Mouse (Mus musculus) heart, embryonic 10.5 days (tissue): ENCODE measurements around the gene Lims1. TPM values are rescaled to one million over a fixed set of nuclear protein-coding genes. Genes with fewer than 3 reads are reported as not detected.

Experiments used
- DNase-seq: peaks from one replicate; pipeline ENCODE4 v3.0.0-alpha.2; 2017; ENCODE audit warnings: low spot score
- H3K27ac ChIP-seq: fragments of 300-500 bp; sonication (generic); 2 replicates; pipeline ENCODE4 v1.5.1; 2016; ENCODE audit warnings: mild to moderate bottlenecking
- H3K27me3 ChIP-seq: fragments of 300-500 bp; sonication (generic); 2 replicates; pipeline ENCODE4 v1.6.1; 2016; ENCODE audit warnings: mild to moderate bottlenecking; ENCODE audit not compliant: poor library complexity, insufficient read depth, severe bottlenecking
- H3K36me3 ChIP-seq: fragments of 300-500 bp; sonication (generic); 2 replicates; pipeline ENCODE4 v1.6.1; 2016; ENCODE audit warnings: mild to moderate bottlenecking, moderate library complexity
- H3K4me1 ChIP-seq: fragments of 300-500 bp; sonication (generic); 2 replicates; pipeline ENCODE4 v1.6.1; 2016; ENCODE audit warnings: mild to moderate bottlenecking
- H3K4me3 ChIP-seq: fragments of 300-500 bp; sonication (generic); 2 replicates; pipeline ENCODE4 v1.5.1; 2016; ENCODE audit warnings: mild to moderate bottlenecking, moderate library complexity
- H3K9me3 ChIP-seq: fragments of 300-500 bp; sonication (generic); 2 replicates; pipeline ENCODE4 v1.6.1; 2016; ENCODE audit warnings: mild to moderate bottlenecking, moderate library complexity
- WGBS: fragments of 180-500 bp; shearing (Covaris S2); methylation state at CpG from one replicate; pipeline ENCODE4 v1.1.7; 2016; 5-methylcytosine and 5-hydroxymethylcytosine counted together
- polyA plus RNA-seq: library from polyadenylated mRNA; unstranded; fragments of >200 nt; fragmentation: Nextera tagmentation; extraction: Ambion mirVana; gene quantifications from 2 replicates; pipeline ENCODE4 v1.2.1, GENCODE M21; 2016

The Lims1 gene
- polyA plus RNA-seq, 1 experiment from 2014 or later: 121 TPM

GRCm38 (mm10) chr10:58418290-58418971, 95.2 kb downstream of the Lims1 start:
- 89% methylated on average over 10 of the region's 10 CpGs for WGBS
- no peaks in the 10 kb centered on the region for H3K27me3 ChIP-seq
- H3K4me3 ChIP-seq: no peak overlapping the region
- H3K4me1 ChIP-seq: no peaks in the 10 kb centered on the region
- peaks cover 77% of the 10 kb centered on the region for H3K36me3 ChIP-seq
- H3K9me3 ChIP-seq: no peaks in the 10 kb centered on the region
- no peak for DNase-seq
- no peak overlapping the region for H3K27ac ChIP-seq

- Histone ChIP-seq H3K27me3 (no peaks in the 10 kb centered on the region), H3K4me1 (no peaks in the 10 kb centered on the region), H3K9me3 (no peaks in the 10 kb centered on the region), H3K36me3 (peaks cover 23% of the 10 kb centered on the region), H3K4me3 (no peak overlapping the region), H3K27ac (no peak overlapping the region)
- WGBS: 87% methylated on average over 2 of the region's 2 CpGs
- DNase-seq: no peak
These were observed 104.7 kb downstream of the Lims1 start for GRCm38 (mm10) chr10:58427930-58428329.

DNA sequence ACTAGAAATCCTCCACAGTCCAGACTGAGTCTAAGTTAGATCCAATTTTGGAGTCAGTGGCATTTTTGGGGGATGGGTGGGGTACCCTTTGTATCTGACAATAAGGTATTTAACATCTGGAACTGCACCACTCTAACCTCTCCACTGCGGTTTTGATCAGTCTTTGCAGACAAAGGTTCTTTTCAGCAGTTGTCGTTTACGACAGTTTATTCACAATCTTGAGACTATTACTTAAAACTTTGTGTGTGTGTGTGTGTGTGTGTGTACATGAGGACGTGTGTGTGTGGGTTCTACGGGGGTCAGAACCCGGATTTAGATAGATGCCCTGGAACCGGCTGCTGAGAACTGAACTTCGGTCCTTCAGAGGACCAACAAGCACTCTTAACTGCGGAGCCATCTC, 122.6 kb downstream of the Lims1 start:
- Histone ChIP-seq H3K27me3 (no peaks in the 10 kb centered on the region), H3K4me1 (peaks cover 8% of the 10 kb centered on the region; the same call in 1 of the 2 replicates), H3K27ac (peak overlapping the region; percentile 99), H3K4me3 (peak overlapping the region; percentile 100), H3K36me3 (no peaks in the 10 kb centered on the region), H3K9me3 (no peaks in the 10 kb centered on the region)
- peak; percentile 73 for DNase-seq
- WGBS: 22% methylated on average over 9 of the region's 9 CpGs

DNA sequence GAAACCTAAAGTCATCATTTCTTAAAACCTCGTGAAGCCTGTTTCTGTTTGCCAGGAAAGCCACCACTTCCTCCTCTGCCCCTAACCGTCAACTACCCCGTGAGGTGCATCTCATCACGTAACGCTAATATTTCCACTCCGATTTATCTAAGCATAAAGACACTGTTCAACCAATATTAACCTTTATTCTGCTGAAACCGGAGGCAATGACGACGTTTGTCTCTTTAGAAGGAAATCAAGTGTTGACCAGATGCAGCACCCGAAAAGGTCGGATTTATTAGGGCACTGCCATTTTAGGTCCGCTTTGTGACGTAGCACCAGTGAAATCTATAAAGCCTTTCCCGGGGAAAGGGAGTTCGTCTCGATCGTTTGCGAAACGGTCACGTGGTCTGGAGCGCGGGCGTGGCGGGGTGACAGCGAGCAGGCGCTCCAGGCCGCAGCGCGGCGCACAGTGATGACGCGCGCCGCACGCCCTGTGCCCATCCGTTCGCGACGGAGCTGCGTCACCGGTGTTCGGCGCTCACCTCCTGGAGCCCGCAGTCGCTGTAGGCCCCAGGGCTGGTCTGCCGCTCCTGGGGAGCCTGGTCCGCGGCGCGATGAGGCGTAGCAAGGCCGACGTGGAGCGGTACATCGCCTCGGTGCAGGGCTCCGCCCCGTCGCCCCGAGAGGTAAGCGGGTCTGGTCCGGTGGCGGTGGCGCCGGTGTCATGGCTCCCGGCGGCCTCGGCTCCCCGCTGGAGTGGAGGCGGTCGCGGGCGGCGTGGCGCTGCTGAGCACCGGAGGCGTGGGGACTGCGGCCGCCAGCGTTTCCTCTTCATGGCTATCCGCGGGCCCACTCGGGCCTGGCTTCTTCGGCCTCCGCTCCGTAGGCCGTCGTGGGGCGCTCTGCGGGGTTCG, 123.4 kb downstream of the Lims1 start, which contains the start of gene Ranbp2:
Gene Ranbp2 (plus strand): TSS at position 537 of the 896 bp plus-strand sequence.
- H3K27me3 ChIP-seq: no peaks in the 10 kb centered on the region
- no peaks in the 10 kb centered on the region for H3K36me3 ChIP-seq
- under 1% methylated on average over 89 of the region's 91 CpGs for WGBS
- H3K27ac ChIP-seq: peak within 1 kb of the TSS; percentile 99
- H3K9me3 ChIP-seq: no peaks in the 10 kb centered on the region
- peak within 1 kb of the TSS; percentile 100 for H3K4me3 ChIP-seq
- peak; percentile 98 for DNase-seq
- H3K4me1 ChIP-seq: peaks cover 8% of the 10 kb centered on the region; the same call in 1 of the 2 replicates

GRCm38 (mm10) chr10:58447280-58447781, 124.1 kb downstream of the Lims1 start:
- WGBS: 0% methylated on average over 29 of the region's 32 CpGs
- DNase-seq: peak; percentile 80
- H3K4me3 ChIP-seq: peak overlapping the region; percentile 100

DNA sequence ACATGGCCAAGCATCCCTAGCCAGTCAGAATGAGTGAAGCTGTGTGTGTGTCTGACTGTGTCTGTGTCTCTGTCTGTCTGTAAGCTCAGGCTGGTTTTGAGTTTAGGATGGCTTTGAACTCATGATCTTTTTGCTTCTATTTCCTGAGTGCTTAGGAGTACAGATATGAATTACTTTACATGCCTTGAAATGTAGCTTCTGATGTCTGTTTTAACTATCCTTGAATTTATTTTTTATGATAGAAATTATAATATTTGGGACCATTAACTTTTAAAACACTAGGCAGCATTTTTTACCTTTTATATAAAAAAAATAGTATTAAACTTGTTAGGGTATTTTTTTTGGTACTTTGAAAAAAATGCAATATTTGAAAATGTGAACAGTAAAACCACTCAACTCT, 128.3 kb downstream of the Lims1 start:
- Histone ChIP-seq H3K4me3 (no peak overlapping the region), H3K4me1 (peaks cover 3% of the 10 kb centered on the region; the same call in 1 of the 2 replicates), H3K27ac (no peak overlapping the region), H3K9me3 (no peaks in the 10 kb centered on the region), H3K36me3 (peaks cover 43% of the 10 kb centered on the region), H3K27me3 (no peaks in the 10 kb centered on the region)
- no peak for DNase-seq

More at GRCm38 (mm10) chr10:58447280-58447781, 124.1 kb downstream of the Lims1 start:
- H3K4me1 ChIP-seq: peaks cover 8% of the 10 kb centered on the region; the same call in 1 of the 2 replicates
- H3K36me3 ChIP-seq: peaks cover 3% of the 10 kb centered on the region; the same call in 1 of the 2 replicates
- H3K27me3 ChIP-seq: no peaks in the 10 kb centered on the region
- no peaks in the 10 kb centered on the region for H3K9me3 ChIP-seq
- H3K27ac ChIP-seq: peak overlapping the region; percentile 99

GRCm38 (mm10) chr10:58452185-58452584, 128.9 kb downstream of the Lims1 start:
- H3K4me1 ChIP-seq: peaks cover 3% of the 10 kb centered on the region; the same call in 1 of the 2 replicates
- DNase-seq: no peak
- no peaks in the 10 kb centered on the region for H3K27me3 ChIP-seq
- peaks cover 47% of the 10 kb centered on the region for H3K36me3 ChIP-seq
- H3K9me3 ChIP-seq: no peaks in the 10 kb centered on the region
- H3K4me3 ChIP-seq: no peak overlapping the region
- WGBS: 46% methylated on average over 1 of the region's 1 CpGs
- no peak overlapping the region for H3K27ac ChIP-seq

- no peaks in the 10 kb centered on the region for H3K9me3 ChIP-seq
- no peaks in the 10 kb centered on the region for H3K4me1 ChIP-seq
- WGBS: 89% methylated on average over 1 of the region's 1 CpGs
- H3K4me3 ChIP-seq: no peak overlapping the region
- H3K27ac ChIP-seq: no peak overlapping the region
- no peak for DNase-seq
- H3K27me3 ChIP-seq: no peaks in the 10 kb centered on the region
- H3K36me3 ChIP-seq: peaks cover 75% of the 10 kb centered on the region
These were observed 136.6 kb downstream of the Lims1 start for GRCm38 (mm10) chr10:58459896-58460295.

Other genes starting within 250 kb of the Lims1 start
- not detected in 2 replicates for gene AW822073, start 98.5 kb upstream of the Lims1 start, polyA plus RNA-seq
- not detected in 2 replicates for gene Duxf3, start 90.8 kb upstream of the Lims1 start, polyA plus RNA-seq
- gene Gm4981, start 86.8 kb upstream of the Lims1 start, polyA plus RNA-seq: 0.06 TPM in 1 of 2 replicates, not detected in the other
- 43.3 and 44.6 TPM in 2 replicates for gene Gcc2, start 68.0 kb upstream of the Lims1 start, polyA plus RNA-seq
- 20.2 and 24.2 TPM in 2 replicates for gene Ranbp2, start 123.5 kb downstream of the Lims1 start, polyA plus RNA-seq
- gene Ccdc138, start 174.5 kb downstream of the Lims1 start, polyA plus RNA-seq: 7.8 and 10.0 TPM in 2 replicates